Mouse (Mus musculus) heart, embryonic 13.5 days (tissue): ENCODE measurements around the gene Kncn. TPM values are rescaled to one million over a fixed set of nuclear protein-coding genes. Genes with fewer than 3 reads are reported as not detected.
A peak's percentile ranks its signal among the peaks of the same experiment; 100 is the strongest.

Source experiments
- ATAC-seq: fragments of 200-750 bp; cut with Nextera tagmentation; 2 replicates; pipeline ENCODE4 v1.8.0; 2017; ENCODE audit warnings: moderate TSS enrichment; ENCODE audit not compliant: insufficient number of reproducible peaks, low FRiP score, low TSS enrichment; ENCODE audit errors: extremely low read depth
- H3K27ac ChIP-seq: fragments of 300-500 bp; sonication (generic); replicated peaks from 2 replicates; pipeline ENCODE4 v1.5.1; 2015; ENCODE audit warnings: moderate library complexity, mild to moderate bottlenecking, inconsistent platforms
- H3K27me3 ChIP-seq: fragments of 300-500 bp; sonication (generic); replicated peaks from 2 replicates; pipeline ENCODE4 v1.6.1; 2015; ENCODE audit warnings: mild to moderate bottlenecking, inconsistent platforms
- H3K36me3 ChIP-seq: fragments of 300-500 bp; sonication (generic); 2 replicates; pipeline ENCODE4 v1.6.1; 2015; ENCODE audit warnings: mild to moderate bottlenecking, inconsistent platforms
- H3K4me1 ChIP-seq: fragments of 300-500 bp; sonication (generic); 2 replicates; pipeline ENCODE4 v1.6.1; 2015; ENCODE audit warnings: inconsistent platforms
- H3K4me2 ChIP-seq: fragments of 300-500 bp; sonication (generic); 2 replicates; pipeline ENCODE4 v1.6.1; 2015; ENCODE audit warnings: inconsistent platforms, mild to moderate bottlenecking, moderate library complexity
- H3K4me3 ChIP-seq: fragments of 300-500 bp; sonication (generic); 2 replicates; pipeline ENCODE4 v1.5.1; 2015; ENCODE audit warnings: moderate library complexity, mild to moderate bottlenecking, inconsistent platforms
- H3K9ac ChIP-seq: fragments of 300-500 bp; sonication (generic); 2 replicates; pipeline ENCODE4 v1.6.1; 2015; ENCODE audit warnings: inconsistent platforms, mild to moderate bottlenecking, moderate library complexity
- H3K9me3 ChIP-seq: fragments of 300-500 bp; sonication (generic); 2 replicates; pipeline ENCODE4 v1.6.1; 2016; ENCODE audit warnings: inconsistent platforms
- WGBS: fragments of 180-500 bp; shearing (Covaris S2); methylation state at CpG from one replicate; pipeline ENCODE4 v1.1.7; 2015; ENCODE audit warnings: mixed read lengths; 5-methylcytosine and 5-hydroxymethylcytosine counted together
- polyA plus RNA-seq: library from polyadenylated mRNA; unstranded; fragments of >200 nt; fragmentation: Nextera tagmentation; extraction: Ambion mirVana; gene quantifications from 2 replicates; pipeline ENCODE4 v1.2.1, GENCODE M21; 2015

Gene Kncn
- polyA plus RNA-seq: not detected in 2 replicates

DNA sequence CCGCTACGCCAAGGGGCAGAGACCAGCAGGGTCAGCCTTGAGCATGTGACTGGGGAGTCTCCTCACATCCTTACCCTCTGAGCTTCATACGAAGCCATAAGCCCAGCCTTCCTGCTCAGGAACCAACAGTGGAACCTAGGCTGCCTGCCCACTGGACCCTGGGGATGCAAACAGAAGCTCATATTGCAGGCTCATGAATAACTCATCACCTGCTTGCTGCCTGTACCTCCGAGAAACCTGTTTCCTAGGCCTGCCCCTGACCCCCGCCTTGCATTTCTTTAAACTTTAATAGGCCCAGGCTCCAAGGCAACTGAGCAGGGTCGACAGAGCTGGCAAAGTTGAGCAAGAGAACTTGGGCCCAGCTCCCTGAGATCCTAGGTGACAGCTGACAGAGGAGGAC lies at the start of gene Kncn:
Gene Kncn (plus strand): TSS at position 379 of the 400 bp plus-strand sequence.
- no peak for ATAC-seq
- Histone ChIP-seq H3K9ac (no peak within 1 kb of the TSS), H3K27me3 (peaks cover 48% of the 10 kb centered on the region), H3K27ac (no peak within 1 kb of the TSS), H3K4me1 (no peaks in the 10 kb centered on the region), H3K4me2 (no peak within 1 kb of the TSS), H3K36me3 (no peaks in the 10 kb centered on the region), H3K4me3 (no peak within 1 kb of the TSS), H3K9me3 (no peaks in the 10 kb centered on the region)
- WGBS: 65% methylated on average over 6 of the region's 6 CpGs

- no peak for ATAC-seq
- WGBS: 75% methylated on average over 2 of the region's 2 CpGs
Observed at GRCm38 (mm10) chr4:115835576-115835975, 48.6 kb upstream of the Kncn start.

DNA sequence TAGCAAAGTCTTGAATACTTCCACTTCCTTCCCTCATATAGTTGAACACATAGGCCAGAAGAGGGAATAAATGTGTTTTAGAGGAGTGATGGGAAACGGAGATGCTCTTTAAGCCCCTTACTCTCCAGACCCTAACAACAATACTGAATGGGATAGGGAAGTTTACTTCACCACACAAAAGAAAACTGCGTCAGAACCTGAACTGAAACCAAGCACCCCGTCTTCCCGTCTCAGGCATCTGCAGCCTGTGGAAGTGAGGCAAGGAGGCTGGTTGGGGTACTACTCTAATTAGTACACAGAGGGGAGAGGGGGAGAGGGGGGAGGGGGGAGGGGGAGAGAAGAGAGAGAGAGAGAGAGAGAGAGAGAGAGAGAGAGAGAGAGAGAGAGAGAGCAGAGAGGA lies 46.0 kb upstream of the Kncn start:
- H3K27me3 ChIP-seq: no peaks in the 10 kb centered on the region
- peak overlapping the region; percentile 86; the same call in 1 of the 2 replicates for H3K9ac ChIP-seq
- ATAC-seq: no peak
- peak overlapping the region; percentile 70; the same call in 1 of the 2 replicates for H3K4me3 ChIP-seq
- H3K9me3 ChIP-seq: no peaks in the 10 kb centered on the region
- H3K27ac ChIP-seq: no peak overlapping the region
- 73% methylated on average over 4 of the region's 4 CpGs for WGBS
- peaks cover 14% of the 10 kb centered on the region for H3K4me1 ChIP-seq
- H3K36me3 ChIP-seq: peaks cover 28% of the 10 kb centered on the region
- peak overlapping the region; percentile 79 for H3K4me2 ChIP-seq

More at GRCm38 (mm10) chr4:115835576-115835975, 48.6 kb upstream of the Kncn start:
- Histone ChIP-seq H3K9ac (no peak overlapping the region), H3K4me3 (no peak overlapping the region), H3K36me3 (peaks cover 50% of the 10 kb centered on the region), H3K27me3 (no peaks in the 10 kb centered on the region), H3K27ac (no peak overlapping the region), H3K4me1 (peaks cover 12% of the 10 kb centered on the region), H3K4me2 (no peak overlapping the region), H3K9me3 (no peaks in the 10 kb centered on the region)

DNA sequence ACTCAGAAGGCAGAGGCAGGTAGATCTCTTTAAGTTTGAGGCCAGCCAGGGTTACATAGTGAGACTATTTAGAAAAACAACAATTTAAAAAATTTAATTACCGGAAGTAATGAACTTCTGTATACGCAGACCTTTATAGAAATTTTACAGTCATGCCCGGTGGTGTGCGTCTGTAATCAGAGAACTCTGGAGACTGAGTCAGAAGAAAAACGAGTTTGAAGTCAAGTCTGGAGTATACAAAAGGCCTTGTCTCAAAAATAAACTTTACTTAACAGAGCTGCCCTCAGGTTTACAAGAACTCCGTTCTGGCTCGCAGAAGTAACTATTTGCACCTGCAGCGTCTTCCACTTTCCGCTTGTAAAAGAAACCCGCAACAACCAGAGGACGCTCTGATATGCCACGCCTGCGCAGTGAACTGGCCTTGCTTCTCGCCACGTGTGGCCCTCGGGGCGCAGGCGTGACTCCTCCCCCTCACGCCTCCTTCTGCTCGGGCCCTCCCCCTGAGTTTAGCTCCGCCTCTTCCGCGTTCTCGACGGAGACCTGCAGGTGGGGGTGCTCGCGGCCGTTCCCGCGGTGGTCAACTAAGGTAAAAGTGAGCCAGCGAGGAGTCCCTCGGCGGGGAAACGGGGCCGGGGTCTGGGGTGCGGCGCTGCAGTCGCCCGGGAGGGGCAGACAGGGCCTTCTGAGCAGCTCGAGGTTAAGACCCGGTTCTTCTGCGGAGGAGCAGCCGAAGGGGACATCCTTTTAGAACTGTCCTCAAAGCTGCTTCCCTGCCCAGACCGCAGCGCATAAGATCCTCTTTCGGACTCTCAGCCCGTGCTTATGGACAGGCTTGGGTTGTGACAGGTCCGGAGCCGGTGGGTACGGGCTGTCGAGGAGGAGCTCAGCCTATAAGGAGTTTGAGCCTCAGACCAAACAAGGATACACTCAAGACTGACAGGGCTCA lies 45.2 kb upstream of the Kncn start, which contains the start of gene Mknk1:
Gene Mknk1 (plus strand): TSS at position 503 of the 946 bp plus-strand sequence.
- peaks cover 14% of the 10 kb centered on the region for H3K4me1 ChIP-seq
- peak within 1 kb of the TSS; percentile 71 for H3K27ac ChIP-seq
- H3K27me3 ChIP-seq: no peaks in the 10 kb centered on the region
- no peaks in the 10 kb centered on the region for H3K9me3 ChIP-seq
- H3K9ac ChIP-seq: peak within 1 kb of the TSS; percentile 86
- H3K4me2 ChIP-seq: peak within 1 kb of the TSS; percentile 79
- WGBS: 2% methylated on average over 51 of the region's 51 CpGs
- ATAC-seq: peak; percentile 97
- peak within 1 kb of the TSS; percentile 70 for H3K4me3 ChIP-seq
- H3K36me3 ChIP-seq: peaks cover 27% of the 10 kb centered on the region

DNA sequence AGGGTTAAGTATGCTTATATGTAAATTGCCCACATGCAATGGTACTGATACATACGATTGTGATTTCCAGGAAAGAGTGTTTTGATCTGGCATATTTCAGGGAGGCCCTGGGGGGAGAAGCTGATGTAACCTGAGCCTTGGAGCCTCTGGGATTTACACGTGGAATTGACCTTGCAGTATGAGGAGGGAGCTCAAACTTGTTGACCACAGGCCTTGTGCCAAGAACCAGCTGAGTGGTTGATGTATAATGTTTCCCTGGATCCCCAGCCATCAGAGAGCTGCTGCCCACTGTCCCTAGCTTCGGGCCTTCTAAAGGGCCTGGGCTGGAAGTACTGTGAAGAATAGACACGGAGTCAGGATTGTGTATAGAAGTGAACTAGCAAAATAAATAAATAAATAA lies 44.2 kb upstream of the Kncn start:
- peak overlapping the region; percentile 86; the same call in 1 of the 2 replicates for H3K9ac ChIP-seq
- WGBS: 47% methylated on average over 4 of the region's 4 CpGs
- ATAC-seq: no peak
- peaks cover 14% of the 10 kb centered on the region for H3K4me1 ChIP-seq
- H3K4me3 ChIP-seq: peak overlapping the region; percentile 70
- H3K27me3 ChIP-seq: no peaks in the 10 kb centered on the region
- no peaks in the 10 kb centered on the region for H3K9me3 ChIP-seq
- peaks cover 17% of the 10 kb centered on the region for H3K36me3 ChIP-seq
- peak overlapping the region; percentile 79 for H3K4me2 ChIP-seq
- no peak overlapping the region for H3K27ac ChIP-seq

DNA sequence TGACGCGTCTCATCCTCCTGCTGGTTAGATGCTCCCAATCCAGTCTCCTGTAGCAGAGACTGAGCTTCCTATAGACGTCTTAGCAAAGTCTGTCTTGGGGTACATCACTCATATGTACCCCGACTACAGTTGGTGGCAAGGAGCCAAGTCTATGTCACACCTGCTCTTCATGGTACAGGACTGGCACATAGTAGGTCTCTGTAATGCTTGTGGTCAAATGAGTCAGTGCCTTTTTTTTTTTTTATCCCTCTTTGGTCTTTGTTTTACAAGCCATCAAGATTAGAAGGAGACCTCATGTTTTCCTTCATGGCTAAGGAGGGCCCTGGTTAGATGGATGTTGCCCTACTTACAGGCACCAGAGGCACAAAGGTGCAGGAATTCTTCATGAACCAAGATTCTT lies 43.4 kb upstream of the Kncn start:
- H3K4me3 ChIP-seq: no peak overlapping the region
- no peak overlapping the region for H3K27ac ChIP-seq
- no peaks in the 10 kb centered on the region for H3K27me3 ChIP-seq
- ATAC-seq: no peak
- WGBS: 86% methylated on average over 4 of the region's 4 CpGs
- H3K4me2 ChIP-seq: no peak overlapping the region; the same call in 1 of the 2 replicates
- peaks cover 8% of the 10 kb centered on the region for H3K36me3 ChIP-seq
- no peaks in the 10 kb centered on the region for H3K9me3 ChIP-seq
- H3K9ac ChIP-seq: no peak overlapping the region
- H3K4me1 ChIP-seq: peaks cover 14% of the 10 kb centered on the region

GRCm38 (mm10) chr4:115846656-115847055 lies 37.5 kb upstream of the Kncn start:
- Histone ChIP-seq H3K4me2 (no peak overlapping the region), H3K9me3 (no peaks in the 10 kb centered on the region), H3K4me3 (no peak overlapping the region), H3K9ac (no peak overlapping the region), H3K27me3 (no peaks in the 10 kb centered on the region), H3K27ac (no peak overlapping the region), H3K36me3 (peaks cover 35% of the 10 kb centered on the region), H3K4me1 (peaks cover 52% of the 10 kb centered on the region)
- ATAC-seq: no peak
- 42% methylated on average over 2 of the region's 2 CpGs for WGBS

DNA sequence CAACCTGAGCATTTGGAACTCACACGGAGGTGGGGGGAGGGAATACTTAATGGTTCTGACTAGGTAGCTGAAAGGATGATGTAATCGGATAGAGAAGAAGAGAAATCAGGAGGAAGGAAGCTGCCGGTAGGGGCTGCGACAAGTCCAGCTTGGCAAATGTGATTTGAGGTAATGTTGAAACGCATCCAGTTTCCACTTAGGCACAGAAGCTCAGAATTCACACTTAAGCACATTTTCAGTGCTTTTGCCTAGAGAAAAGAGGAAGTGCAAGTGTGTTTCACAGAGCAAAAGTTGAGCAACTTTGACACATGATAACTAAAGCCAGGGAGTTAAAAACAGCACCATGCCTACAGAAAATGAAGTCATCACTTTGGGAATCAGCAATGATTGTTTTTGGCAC lies 36.8 kb upstream of the Kncn start:
- Histone ChIP-seq H3K4me1 (peaks cover 57% of the 10 kb centered on the region), H3K9ac (no peak overlapping the region), H3K36me3 (peaks cover 39% of the 10 kb centered on the region), H3K4me2 (0 out of 2 replicates have a peak overlapping the region, but pooled peaks have one; percentile 3), H3K27ac (peak overlapping the region; percentile 21; the same call in 1 of the 2 replicates), H3K4me3 (no peak overlapping the region), H3K27me3 (no peaks in the 10 kb centered on the region), H3K9me3 (no peaks in the 10 kb centered on the region)
- 45% methylated on average over 5 of the region's 5 CpGs for WGBS
- ATAC-seq: no peak

- Histone ChIP-seq H3K9ac (no peak overlapping the region), H3K4me1 (peaks cover 57% of the 10 kb centered on the region), H3K9me3 (no peaks in the 10 kb centered on the region), H3K4me3 (no peak overlapping the region), H3K36me3 (peaks cover 45% of the 10 kb centered on the region), H3K4me2 (0 out of 2 replicates have a peak overlapping the region, but pooled peaks have one; percentile 3), H3K27me3 (no peaks in the 10 kb centered on the region), H3K27ac (peak overlapping the region; percentile 55; the same call in 1 of the 2 replicates)
- 71% methylated on average over 1 of the region's 1 CpGs for WGBS
- no peak for ATAC-seq
Observed at GRCm38 (mm10) chr4:115848083-115848482, 36.1 kb upstream of the Kncn start.

GRCm38 (mm10) chr4:115848990-115849677 lies 35.1 kb upstream of the Kncn start:
- Histone ChIP-seq H3K4me1 (peaks cover 57% of the 10 kb centered on the region), H3K27me3 (no peaks in the 10 kb centered on the region), H3K4me3 (no peak overlapping the region), H3K9me3 (no peaks in the 10 kb centered on the region), H3K4me2 (peak overlapping the region; percentile 37), H3K27ac (peak overlapping the region; percentile 55), H3K9ac (no peak overlapping the region; the same call in 1 of the 2 replicates), H3K36me3 (peaks cover 43% of the 10 kb centered on the region)
- no peak; the same call in 1 of the 2 replicates for ATAC-seq
- 26% methylated on average over 8 of the region's 8 CpGs for WGBS

DNA sequence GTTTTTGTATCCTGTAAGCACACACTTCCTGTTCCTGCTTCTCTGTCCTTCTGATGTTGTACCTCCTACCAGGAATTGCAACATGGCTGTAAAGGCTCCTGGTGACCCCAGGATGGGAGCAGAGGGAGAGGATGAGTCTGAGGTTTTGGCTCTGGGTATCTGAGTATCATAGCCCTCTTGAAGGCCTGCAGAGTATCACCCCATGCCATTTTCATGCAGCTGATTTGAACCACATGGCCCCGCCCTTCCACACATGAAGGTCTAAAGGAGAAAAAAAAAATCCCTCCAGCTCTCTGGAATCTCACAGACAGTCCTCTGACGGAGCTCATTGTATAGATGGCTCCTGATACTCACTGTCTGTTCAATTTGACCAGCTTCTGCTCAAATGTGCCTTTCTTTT lies 34.1 kb upstream of the Kncn start:
- ATAC-seq: no peak
- no peaks in the 10 kb centered on the region for H3K27me3 ChIP-seq
- H3K27ac ChIP-seq: 0 out of 2 replicates have a peak overlapping the region, but pooled peaks have one; percentile 55
- H3K9me3 ChIP-seq: no peaks in the 10 kb centered on the region
- H3K4me2 ChIP-seq: no peak overlapping the region
- H3K36me3 ChIP-seq: peaks cover 43% of the 10 kb centered on the region
- peaks cover 61% of the 10 kb centered on the region for H3K4me1 ChIP-seq
- H3K4me3 ChIP-seq: no peak overlapping the region
- no peak overlapping the region for H3K9ac ChIP-seq
- 66% methylated on average over 2 of the region's 2 CpGs for WGBS
